Mouse (Mus musculus): ENCODE results near the gene Oaf.

DNA sequence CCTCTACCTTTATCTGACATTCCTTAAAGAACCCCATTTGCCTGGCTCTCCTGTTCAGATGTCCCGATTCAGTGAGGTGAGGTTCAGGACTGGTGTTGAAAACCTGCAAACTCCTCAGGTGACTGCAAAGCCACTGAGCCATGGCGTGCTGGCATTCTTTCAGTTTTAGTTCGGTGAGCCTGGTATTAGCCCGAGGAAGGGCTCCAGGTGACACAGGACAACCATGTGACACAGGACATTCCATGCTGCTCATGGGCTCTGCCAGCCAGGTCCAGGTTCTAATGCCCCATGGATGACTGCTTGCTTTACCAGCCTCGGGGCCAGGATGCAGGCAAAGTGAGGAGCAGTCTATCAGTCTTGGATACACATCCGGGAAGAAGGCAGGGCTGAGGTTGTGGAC, 4.4 kb downstream of the Oaf start:
- TF ChIP-seq CTCF (IDR thresholded peaks at IDR 0.05; ENCODE audit: low read depth, low read length) (no peak), POLR2A (IDR thresholded peaks at IDR 0.05; ENCODE audit: extremely low read depth, insufficient read depth, low read length) (peak; percentile 36; the same call in 1 of the 2 replicates)

Measured in liver, adult 2 months (tissue).